Mouse (Mus musculus) midbrain, embryonic 10.5 days (tissue): ENCODE data around the gene Txndc16. TPM values are rescaled to one million over a fixed set of nuclear protein-coding genes. Genes with fewer than 3 reads are reported as not detected.

Experiments used
- DNase-seq: peaks from one replicate; pipeline ENCODE4 v3.0.0-alpha.2; 2017; ENCODE audit warnings: low spot score
- H3K27ac ChIP-seq: fragments of 300-500 bp; sonication (generic); replicated peaks from 2 replicates; pipeline ENCODE4 v1.5.1; 2016; ENCODE audit warnings: mild to moderate bottlenecking
- H3K27me3 ChIP-seq: fragments of 300-500 bp; sonication (generic); 2 replicates; pipeline ENCODE4 v1.6.1; 2016; ENCODE audit warnings: low read depth, mild to moderate bottlenecking; ENCODE audit not compliant: poor library complexity, severe bottlenecking
- H3K36me3 ChIP-seq: fragments of 300-500 bp; sonication (generic); 2 replicates; pipeline ENCODE4 v1.6.1; 2016; ENCODE audit warnings: mild to moderate bottlenecking, moderate library complexity
- H3K4me1 ChIP-seq: fragments of 300-500 bp; sonication (generic); 2 replicates; pipeline ENCODE4 v1.6.1; 2016
- H3K4me3 ChIP-seq: fragments of 300-500 bp; sonication (generic); 2 replicates; pipeline ENCODE4 v1.5.1; 2016; ENCODE audit warnings: mild to moderate bottlenecking, moderate library complexity
- H3K9me3 ChIP-seq: fragments of 300-500 bp; sonication (generic); replicated peaks from 2 replicates; pipeline ENCODE4 v1.6.1; 2016; ENCODE audit warnings: mild to moderate bottlenecking
- WGBS: fragments of 180-500 bp; shearing (Covaris S2); methylation state at CpG from one replicate; pipeline ENCODE4 v1.1.7; 2016; 5-methylcytosine and 5-hydroxymethylcytosine counted together
- polyA plus RNA-seq: library from polyadenylated mRNA; unstranded; fragments of >200 nt; fragmentation: Nextera tagmentation; extraction: Ambion mirVana; gene quantifications from 2 replicates; pipeline ENCODE4 v1.2.1, GENCODE M21; 2016

Txndc16 gene
- polyA plus RNA-seq, 1 experiment from 2014 or later: 15.8 TPM

- Histone ChIP-seq H3K27ac (no peak overlapping the region), H3K4me3 (no peak overlapping the region), H3K9me3 (no peaks in the 10 kb centered on the region), H3K4me1 (no peaks in the 10 kb centered on the region), H3K27me3 (no peaks in the 10 kb centered on the region), H3K36me3 (peaks cover 14% of the 10 kb centered on the region; the same call in 1 of the 2 replicates)
- DNase-seq: no peak
These were observed 19.5 kb downstream of the Txndc16 start for GRCm38 (mm10) chr14:45200607-45201006.

GRCm38 (mm10) chr14:45190999-45191398 is 29.1 kb downstream of the Txndc16 start:
- H3K4me1 ChIP-seq: no peaks in the 10 kb centered on the region
- DNase-seq: no peak
- 85% methylated on average over 2 of the region's 2 CpGs for WGBS
- H3K27ac ChIP-seq: no peak overlapping the region
- no peaks in the 10 kb centered on the region for H3K27me3 ChIP-seq
- H3K4me3 ChIP-seq: no peak overlapping the region
- peaks cover 8% of the 10 kb centered on the region; the same call in 1 of the 2 replicates for H3K9me3 ChIP-seq
- H3K36me3 ChIP-seq: peaks cover 4% of the 10 kb centered on the region; the same call in 1 of the 2 replicates

- Histone ChIP-seq H3K4me3 (no peak overlapping the region), H3K36me3 (peaks cover 3% of the 10 kb centered on the region; the same call in 1 of the 2 replicates), H3K27ac (no peak overlapping the region), H3K4me1 (no peaks in the 10 kb centered on the region), H3K9me3 (no peaks in the 10 kb centered on the region), H3K27me3 (no peaks in the 10 kb centered on the region)
- WGBS: 83% methylated on average over 4 of the region's 4 CpGs
- no peak for DNase-seq
These were observed 38.5 kb downstream of the Txndc16 start for GRCm38 (mm10) chr14:45181611-45182010.

DNA sequence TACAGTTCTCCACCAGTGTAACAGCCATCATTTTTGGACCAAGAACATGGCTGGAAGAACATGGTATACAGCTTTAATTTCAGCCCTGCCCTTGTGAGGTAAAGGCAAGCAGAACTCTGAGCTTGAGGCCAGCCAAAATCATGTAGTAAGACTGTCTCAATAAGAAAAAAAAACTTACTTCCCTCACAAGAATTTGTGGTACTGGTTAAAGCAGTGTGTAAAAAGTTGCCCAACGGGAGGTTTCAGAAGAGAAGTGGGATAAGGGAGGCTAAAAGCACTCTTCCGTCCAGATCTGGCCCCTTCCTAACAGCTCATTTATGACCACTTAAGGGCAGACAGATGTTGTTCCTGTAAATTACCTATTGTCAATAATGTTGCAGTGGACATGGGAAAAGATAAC is 40.5 kb downstream of the Txndc16 start:
- H3K27me3 ChIP-seq: no peaks in the 10 kb centered on the region
- peaks cover 7% of the 10 kb centered on the region; the same call in 1 of the 2 replicates for H3K4me1 ChIP-seq
- peaks cover 3% of the 10 kb centered on the region; the same call in 1 of the 2 replicates for H3K36me3 ChIP-seq
- 87% methylated on average over 2 of the region's 2 CpGs for WGBS
- H3K27ac ChIP-seq: no peak overlapping the region
- H3K4me3 ChIP-seq: no peak overlapping the region
- H3K9me3 ChIP-seq: no peaks in the 10 kb centered on the region
- DNase-seq: no peak

DNA sequence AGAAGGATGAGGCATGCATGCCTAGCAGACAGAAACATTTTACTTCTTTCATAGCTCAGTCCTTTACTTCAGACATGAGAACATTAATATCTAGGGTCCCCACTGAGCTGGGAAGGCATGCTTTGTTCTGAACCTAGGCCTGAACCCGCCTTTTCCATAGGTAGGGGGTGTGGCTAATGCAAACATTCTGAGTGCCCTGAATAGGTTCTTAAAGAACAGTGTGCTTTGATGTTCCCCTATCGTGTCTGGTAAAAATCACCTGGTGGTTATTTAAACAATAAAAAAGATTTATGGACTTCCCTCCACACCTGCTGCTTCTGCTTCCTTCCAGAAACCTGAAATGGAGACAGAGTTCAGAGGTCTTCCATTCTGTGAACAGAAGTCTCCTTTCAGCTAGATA is 40.9 kb downstream of the Txndc16 start:
- Histone ChIP-seq H3K9me3 (no peaks in the 10 kb centered on the region), H3K36me3 (peaks cover 3% of the 10 kb centered on the region; the same call in 1 of the 2 replicates), H3K27ac (no peak overlapping the region), H3K4me3 (no peak overlapping the region), H3K27me3 (no peaks in the 10 kb centered on the region), H3K4me1 (peaks cover 7% of the 10 kb centered on the region; the same call in 1 of the 2 replicates)
- DNase-seq: no peak
- 82% methylated on average over 2 of the region's 2 CpGs for WGBS

- no peak overlapping the region for H3K4me3 ChIP-seq
- no peak for DNase-seq
- no peaks in the 10 kb centered on the region for H3K9me3 ChIP-seq
- H3K27ac ChIP-seq: no peak overlapping the region
- no peaks in the 10 kb centered on the region for H3K27me3 ChIP-seq
- no peaks in the 10 kb centered on the region for H3K36me3 ChIP-seq
- 82% methylated on average over 14 of the region's 14 CpGs for WGBS
- peaks cover 7% of the 10 kb centered on the region; the same call in 1 of the 2 replicates for H3K4me1 ChIP-seq
These were observed 45.0 kb downstream of the Txndc16 start for GRCm38 (mm10) chr14:45175012-45175740.

GRCm38 (mm10) chr14:45172260-45172659 is 47.9 kb downstream of the Txndc16 start:
- no peaks in the 10 kb centered on the region for H3K27me3 ChIP-seq
- no peak for DNase-seq
- no peaks in the 10 kb centered on the region for H3K9me3 ChIP-seq
- no peak overlapping the region for H3K4me3 ChIP-seq
- H3K4me1 ChIP-seq: peaks cover 7% of the 10 kb centered on the region; the same call in 1 of the 2 replicates
- no peaks in the 10 kb centered on the region for H3K36me3 ChIP-seq
- no peak overlapping the region for H3K27ac ChIP-seq
- WGBS: 94% methylated on average over 5 of the region's 5 CpGs

GRCm38 (mm10) chr14:45167366-45167765 is 52.8 kb downstream of the Txndc16 start:
- Histone ChIP-seq H3K4me3 (no peak overlapping the region), H3K27me3 (no peaks in the 10 kb centered on the region), H3K4me1 (no peaks in the 10 kb centered on the region), H3K9me3 (no peaks in the 10 kb centered on the region), H3K27ac (no peak overlapping the region), H3K36me3 (no peaks in the 10 kb centered on the region)
- no peak for DNase-seq
- 87% methylated on average over 8 of the region's 8 CpGs for WGBS

- WGBS: 82% methylated on average over 4 of the region's 4 CpGs
- no peaks in the 10 kb centered on the region for H3K36me3 ChIP-seq
These were observed 64.5 kb downstream of the Txndc16 start for GRCm38 (mm10) chr14:45155511-45156173.

DNA sequence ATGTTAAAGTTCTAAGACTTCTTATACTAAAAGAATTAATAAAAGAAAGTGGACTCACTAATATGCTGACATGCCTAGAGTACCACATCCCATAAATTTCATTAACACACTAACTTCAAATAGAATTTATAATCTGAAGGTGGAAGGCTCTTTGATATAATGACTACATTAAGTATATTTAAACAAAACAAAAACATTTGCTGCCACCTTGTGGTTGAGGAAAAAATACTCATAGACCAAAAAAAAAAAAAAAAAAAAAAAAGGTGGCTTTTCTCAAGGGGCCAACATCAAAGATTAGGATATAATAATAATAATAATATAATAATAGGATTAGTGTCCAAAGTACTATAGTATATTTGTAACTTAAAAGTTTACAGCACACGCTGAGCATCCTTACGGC is 66.9 kb downstream of the Txndc16 start:
- WGBS: 88% methylated on average over 2 of the region's 2 CpGs
- no peak for DNase-seq

More at GRCm38 (mm10) chr14:45155511-45156173, 64.5 kb downstream of the Txndc16 start:
- no peak for DNase-seq
- Histone ChIP-seq H3K9me3 (no peaks in the 10 kb centered on the region), H3K27ac (no peak overlapping the region), H3K4me3 (no peak overlapping the region), H3K27me3 (no peaks in the 10 kb centered on the region), H3K4me1 (no peaks in the 10 kb centered on the region)

GRCm38 (mm10) chr14:45142511-45142910 is 77.6 kb downstream of the Txndc16 start:
- H3K36me3 ChIP-seq: no peaks in the 10 kb centered on the region
- no peak for DNase-seq
- H3K27ac ChIP-seq: no peak overlapping the region
- H3K9me3 ChIP-seq: no peaks in the 10 kb centered on the region
- no peaks in the 10 kb centered on the region for H3K27me3 ChIP-seq
- no peak overlapping the region for H3K4me3 ChIP-seq
- H3K4me1 ChIP-seq: no peaks in the 10 kb centered on the region
- 60% methylated on average over 4 of the region's 4 CpGs for WGBS

More for the DNA sequence above, 66.9 kb downstream of the Txndc16 start:
- Histone ChIP-seq H3K36me3 (no peaks in the 10 kb centered on the region), H3K27ac (no peak overlapping the region), H3K4me3 (no peak overlapping the region), H3K27me3 (no peaks in the 10 kb centered on the region), H3K9me3 (no peaks in the 10 kb centered on the region), H3K4me1 (no peaks in the 10 kb centered on the region)

GRCm38 (mm10) chr14:45140344-45141080 is 79.6 kb downstream of the Txndc16 start:
- H3K27me3 ChIP-seq: no peaks in the 10 kb centered on the region
- no peak overlapping the region for H3K27ac ChIP-seq
- H3K4me1 ChIP-seq: no peaks in the 10 kb centered on the region
- H3K9me3 ChIP-seq: no peaks in the 10 kb centered on the region
- DNase-seq: no peak
- 0 out of 2 replicates have a peak, but pooled peaks cover 3% of the 10 kb centered on the region for H3K36me3 ChIP-seq
- H3K4me3 ChIP-seq: no peak overlapping the region
- 91% methylated on average over 17 of the region's 17 CpGs for WGBS
